Mouse (Mus musculus) gastrocnemius, adult 2 months (tissue): ENCODE data around the gene Slc39a11. TPM values are rescaled to one million over a fixed set of nuclear protein-coding genes. Genes with fewer than 3 reads are reported as not detected.
A peak's percentile ranks its signal among the peaks of the same experiment; 100 is the strongest.

ENCODE experiments used
- DNase-seq: peaks from one replicate; pipeline ENCODE4 v3.0.0; 2022
- H3K27ac ChIP-seq: fragments of 200-600 bp; 2 replicates; pipeline ENCODE4 v1.8.1; 2022; ENCODE audit warnings: mild to moderate bottlenecking
- H3K4me3 ChIP-seq: fragments of 200-600 bp; 2 replicates; pipeline ENCODE4 v1.8.1; 2022; ENCODE audit warnings: mild to moderate bottlenecking, moderate library complexity
- CTCF ChIP-seq: fragments of 200-600 bp; IDR thresholded peaks from 2 replicates; pipeline ENCODE4 v1.8.1; 2022; ENCODE audit warnings: antibody characterized with exemption, mild to moderate bottlenecking, moderate library complexity
- intact Hi-C: fragments of 180-260 bp; cut with DNase I; formaldehyde crosslinking; loops from one replicate; pipeline ENCODE4 v1.15.1; 2025
- total RNA-seq, 2 experiments: library from RNA; stranded (reverse); gene quantifications; 2 replicates each; pipeline ENCODE4 v1.2.3; 2021

The Slc39a11 gene
- total RNA-seq, 2 experiments from 2014 or later, result 1.8 to 3.0 TPM

DNA sequence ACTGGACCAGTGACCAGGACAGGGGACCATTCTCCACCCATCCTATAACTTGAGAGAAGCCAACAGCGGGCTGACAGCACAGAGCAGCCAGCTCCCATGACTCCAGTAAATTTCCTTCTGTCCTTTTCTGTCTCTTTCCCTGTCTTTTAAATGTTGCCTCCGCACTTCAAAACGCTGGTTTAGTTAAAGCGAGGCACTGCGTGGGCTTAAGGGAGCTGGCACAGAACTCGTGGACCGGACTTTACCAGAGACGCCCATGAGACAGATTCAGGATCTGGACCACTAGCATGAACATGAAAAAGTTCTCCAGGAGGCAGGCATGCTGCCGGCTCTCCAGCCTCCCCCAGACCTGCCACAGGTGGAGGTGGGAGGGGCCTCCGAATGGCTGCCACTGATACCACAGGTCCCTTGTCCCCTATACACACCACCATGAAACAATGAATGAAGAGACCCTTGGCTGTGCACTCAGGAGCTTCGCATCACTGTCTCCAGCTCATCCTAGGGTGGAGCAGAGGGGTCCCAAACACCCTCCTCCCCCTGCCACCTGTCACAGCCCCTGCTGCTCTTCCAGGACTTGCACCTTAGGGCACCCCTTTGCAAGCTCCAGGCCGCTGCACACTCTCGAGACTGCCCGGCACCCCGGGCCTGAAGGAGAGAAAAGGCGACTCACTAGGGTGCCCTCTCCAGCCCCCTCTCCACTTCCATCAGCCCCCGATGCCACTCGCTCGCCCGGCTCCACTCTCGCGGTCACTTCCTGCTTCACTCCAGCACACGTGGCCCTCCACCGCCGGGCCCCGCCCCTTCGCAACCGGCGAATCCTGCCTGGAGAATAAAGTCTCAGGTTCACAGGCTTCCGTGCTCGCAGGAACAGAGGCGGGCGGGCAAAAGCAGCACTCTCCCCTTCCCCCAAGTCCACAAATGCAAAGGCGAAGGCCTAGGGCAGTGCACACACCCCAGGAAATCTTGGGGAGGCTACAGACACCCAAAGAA is 84.6 kb downstream of the Slc39a11 start:
- DNase-seq, result peak; percentile 87
- intact Hi-C loops, result no loop called here
- Histone ChIP-seq H3K4me3 (peak overlapping the region; percentile 86), H3K27ac (peak overlapping the region; percentile 51)
- no peak for TF ChIP-seq CTCF

DNA sequence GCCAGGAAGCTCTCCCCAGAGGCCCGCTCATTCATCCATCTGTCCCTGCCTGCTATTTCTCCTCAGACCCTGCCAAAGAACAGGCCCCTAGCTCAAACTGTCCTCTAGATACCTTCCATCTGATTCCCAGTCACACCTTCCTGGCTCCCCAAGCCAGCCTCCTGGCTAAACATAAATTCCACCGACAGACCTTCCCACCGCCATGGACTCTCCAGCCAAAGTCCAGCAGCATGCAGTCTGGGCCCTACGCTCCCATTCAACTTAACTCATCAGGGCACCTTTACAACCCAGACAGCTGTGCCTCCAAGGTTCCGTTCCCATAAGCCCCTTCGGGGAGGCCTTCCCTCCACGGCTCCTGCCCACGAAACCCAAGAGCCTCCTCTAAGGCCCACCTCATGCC is 87.6 kb downstream of the Slc39a11 start:
- TF ChIP-seq CTCF, result no peak
- Histone ChIP-seq H3K4me3 (no peak overlapping the region), H3K27ac (no peak overlapping the region)
- no peak for DNase-seq
- intact Hi-C loops, result no loop called here

DNA sequence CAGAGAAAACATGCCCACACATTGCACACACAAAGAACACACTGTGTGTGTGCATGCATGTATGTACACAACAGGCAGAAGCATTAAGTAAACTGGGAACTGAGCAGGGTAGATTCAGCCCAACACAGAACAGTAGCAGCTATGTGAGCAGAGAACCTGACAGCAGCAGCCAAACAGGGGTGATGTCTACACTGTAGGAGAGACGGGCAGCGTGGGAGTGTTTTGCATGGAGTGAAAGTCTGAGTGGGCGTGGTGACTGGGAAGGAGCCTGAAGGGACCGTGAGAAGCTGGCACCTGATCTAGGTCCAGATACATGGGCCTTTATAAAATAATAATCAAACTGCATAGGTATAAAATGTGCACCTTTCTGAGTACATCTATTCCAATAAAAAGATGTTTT is 89.7 kb downstream of the Slc39a11 start:
- no peak for DNase-seq
- intact Hi-C loops, result no loop called here
- no peak for TF ChIP-seq CTCF
- H3K4me3 ChIP-seq, result no peak overlapping the region
- no peak overlapping the region for H3K27ac ChIP-seq

DNA sequence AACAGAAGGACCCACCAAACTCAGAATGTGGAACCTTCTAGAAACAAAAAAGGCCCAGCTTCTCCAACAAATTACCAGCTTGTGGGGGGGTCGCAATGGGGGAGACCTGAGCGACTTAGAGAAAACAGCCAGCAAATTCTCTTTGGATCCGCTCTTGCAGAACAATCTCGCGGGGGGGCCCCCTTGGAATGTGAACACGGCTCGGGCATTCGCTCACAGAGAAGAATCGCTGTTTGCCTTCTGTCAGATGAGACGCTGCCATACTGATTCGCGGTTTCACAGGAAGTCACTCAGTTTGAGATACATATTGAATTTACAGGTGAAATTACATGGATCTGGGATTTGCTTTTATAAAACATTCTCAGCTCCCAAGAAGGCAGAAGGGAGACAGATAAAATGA is 91.4 kb downstream of the Slc39a11 start:
- DNase-seq, result no peak
- H3K27ac ChIP-seq, result no peak overlapping the region
- no peak overlapping the region for H3K4me3 ChIP-seq
- no peak for TF ChIP-seq CTCF
- intact Hi-C loops, result no loop called here

DNA sequence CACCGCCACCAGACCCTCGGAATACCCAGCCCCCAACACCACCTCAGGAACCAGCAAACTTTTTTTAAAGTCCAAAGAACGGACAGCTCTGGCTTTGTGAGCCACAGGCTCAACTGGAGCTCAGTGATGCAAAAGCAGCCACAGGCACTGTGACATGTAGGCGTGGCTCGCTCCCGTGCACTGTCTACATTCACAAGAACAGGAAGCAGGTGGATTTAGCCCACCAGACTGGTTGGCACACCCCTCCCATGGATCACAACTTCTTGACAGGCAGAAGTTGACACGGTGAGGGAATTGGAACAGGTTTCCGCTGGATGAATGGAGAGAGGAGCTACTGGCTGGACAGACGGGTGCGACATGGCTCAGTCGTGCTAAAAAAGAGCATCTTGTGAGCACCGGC is 93.7 kb downstream of the Slc39a11 start:
- no peak for DNase-seq
- H3K27ac ChIP-seq, result no peak overlapping the region
- intact Hi-C loops, result no loop called here
- no peak overlapping the region for H3K4me3 ChIP-seq
- no peak for TF ChIP-seq CTCF

DNA sequence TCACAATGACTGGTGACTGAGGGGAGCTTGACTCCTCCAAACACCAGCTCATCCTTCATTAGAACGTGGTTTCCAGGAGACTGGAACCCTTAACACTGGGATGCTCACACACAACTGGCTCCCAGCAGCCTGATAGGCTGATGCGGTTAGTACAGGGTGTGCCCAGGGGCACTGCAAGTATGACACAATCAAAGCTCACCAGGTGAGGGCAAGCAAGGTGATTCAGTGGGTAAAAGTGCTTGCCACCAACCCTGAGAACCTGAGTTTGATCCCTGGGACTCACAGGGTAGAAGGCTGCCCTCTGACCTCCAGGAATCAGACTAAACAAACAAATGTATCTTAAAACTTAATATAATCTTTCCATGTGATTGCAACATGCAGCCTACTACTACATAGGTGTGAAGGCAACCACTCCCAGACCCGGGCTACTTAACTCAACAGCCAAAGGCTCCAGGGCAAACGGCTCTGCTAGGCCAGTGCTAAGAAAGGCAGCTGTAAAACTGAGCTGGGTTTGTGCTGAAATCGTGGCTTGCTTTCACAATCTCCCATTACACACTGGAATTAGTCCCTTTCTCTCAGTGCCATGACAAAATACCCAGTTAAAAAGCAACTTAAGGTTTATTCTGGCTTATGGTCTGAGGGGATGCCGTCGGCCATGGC is 95.0 kb downstream of the Slc39a11 start:
- DNase-seq, result no peak
- no peak overlapping the region for H3K4me3 ChIP-seq
- intact Hi-C loops, result no loop called here
- TF ChIP-seq CTCF, result no peak
- no peak overlapping the region for H3K27ac ChIP-seq

DNA sequence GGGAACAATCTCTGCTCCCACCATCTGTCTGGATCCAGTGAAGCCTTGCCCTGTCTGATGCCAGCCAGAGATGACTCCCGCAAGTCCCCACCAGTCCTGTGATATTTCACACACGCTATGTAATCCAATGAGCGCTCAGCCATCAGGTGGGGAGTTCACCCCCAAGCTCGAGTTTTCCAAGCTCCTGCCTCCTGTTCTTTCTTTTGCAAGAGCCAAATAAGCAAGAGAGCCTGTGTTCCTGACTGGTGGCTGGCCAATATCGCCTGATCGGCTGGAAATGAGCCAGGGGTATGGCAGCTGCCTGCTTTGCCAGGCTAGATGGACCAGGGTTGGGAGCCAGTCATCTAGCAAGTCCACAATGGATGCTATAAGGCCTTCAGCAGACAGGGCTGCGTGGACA is 95.7 kb downstream of the Slc39a11 start:
- Histone ChIP-seq H3K4me3 (no peak overlapping the region), H3K27ac (no peak overlapping the region)
- no peak for DNase-seq
- no peak for TF ChIP-seq CTCF
- intact Hi-C loops, result no loop called here

DNA sequence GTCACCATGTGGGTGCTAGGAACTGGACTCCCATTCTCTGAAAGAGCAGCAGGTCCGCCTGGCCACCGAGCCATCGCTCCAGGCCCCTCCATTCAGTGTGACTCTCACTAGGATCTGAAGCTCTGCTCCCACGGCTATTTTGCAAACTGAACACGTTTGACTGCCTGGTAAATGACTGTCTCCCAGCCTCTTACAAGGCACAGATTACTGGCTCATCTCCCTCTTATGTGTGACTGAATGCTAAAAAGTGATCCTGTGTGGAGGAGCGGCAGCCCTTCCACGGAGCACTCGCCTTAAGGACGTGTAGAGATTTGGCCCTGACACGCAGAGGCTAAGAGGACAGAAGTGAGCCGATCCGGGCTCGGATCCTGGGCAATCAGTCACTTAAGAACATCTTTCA is 96.3 kb downstream of the Slc39a11 start:
- no peak for TF ChIP-seq CTCF
- intact Hi-C loops, result no loop called here
- no peak overlapping the region for H3K27ac ChIP-seq
- no peak for DNase-seq
- no peak overlapping the region for H3K4me3 ChIP-seq

DNA sequence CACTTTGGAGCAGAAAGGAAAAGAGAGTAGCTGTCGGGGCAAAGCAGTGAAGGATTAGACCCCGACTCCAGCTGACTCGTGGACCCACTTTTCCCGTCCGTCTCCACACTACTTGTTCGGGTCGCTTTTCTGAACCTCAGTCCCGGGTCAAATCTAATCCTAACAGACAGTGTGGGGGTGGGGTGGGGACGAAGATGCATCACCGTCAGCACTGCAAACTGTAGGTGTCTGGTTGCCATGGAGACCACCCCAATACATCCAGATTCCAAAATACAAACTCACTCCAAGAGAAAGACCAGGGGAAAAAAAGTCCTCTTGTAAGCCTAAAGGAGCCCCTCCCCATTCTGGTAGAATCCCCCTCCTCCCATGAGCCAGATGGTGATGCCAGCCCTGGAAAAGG is 97.3 kb downstream of the Slc39a11 start:
- no peak overlapping the region for H3K4me3 ChIP-seq
- TF ChIP-seq CTCF, result no peak
- intact Hi-C loops, result no loop called here
- H3K27ac ChIP-seq, result no peak overlapping the region
- no peak for DNase-seq

DNA sequence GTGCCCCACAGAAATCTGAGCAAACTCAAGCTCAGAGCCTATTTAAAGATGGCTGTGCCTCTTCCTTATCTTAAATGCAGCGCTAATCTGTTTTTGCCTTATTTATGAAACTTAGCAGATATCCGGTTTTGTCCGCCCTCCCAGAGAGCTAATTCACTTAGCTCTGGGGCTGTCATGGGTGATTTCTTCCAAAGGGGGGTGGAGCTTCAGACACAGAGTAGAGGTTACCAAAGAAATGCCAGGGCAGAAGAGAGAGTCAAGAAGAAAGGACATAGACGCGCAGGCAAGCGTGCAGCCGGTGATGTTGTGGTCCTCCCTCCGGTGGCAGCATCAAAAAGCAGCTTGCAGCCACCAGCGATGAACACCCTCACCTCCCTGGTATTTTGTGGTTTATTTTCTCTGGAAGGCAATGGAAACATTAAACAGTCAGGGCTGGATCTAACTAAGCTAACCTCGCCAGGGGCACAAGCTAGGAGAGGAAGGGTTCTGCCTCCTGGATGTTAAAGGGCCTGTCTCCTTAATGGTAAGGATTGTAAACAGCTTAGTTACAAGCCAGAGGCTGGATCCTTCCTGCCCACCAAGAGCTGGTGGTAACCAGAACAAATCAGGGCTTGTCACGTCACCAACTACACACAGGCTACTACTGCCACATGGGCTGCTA is 103.5 kb downstream of the Slc39a11 start:
- H3K4me3 ChIP-seq, result no peak overlapping the region
- no peak overlapping the region for H3K27ac ChIP-seq
- no peak for DNase-seq
- intact Hi-C loops, result no loop called here
- no peak for TF ChIP-seq CTCF

DNA sequence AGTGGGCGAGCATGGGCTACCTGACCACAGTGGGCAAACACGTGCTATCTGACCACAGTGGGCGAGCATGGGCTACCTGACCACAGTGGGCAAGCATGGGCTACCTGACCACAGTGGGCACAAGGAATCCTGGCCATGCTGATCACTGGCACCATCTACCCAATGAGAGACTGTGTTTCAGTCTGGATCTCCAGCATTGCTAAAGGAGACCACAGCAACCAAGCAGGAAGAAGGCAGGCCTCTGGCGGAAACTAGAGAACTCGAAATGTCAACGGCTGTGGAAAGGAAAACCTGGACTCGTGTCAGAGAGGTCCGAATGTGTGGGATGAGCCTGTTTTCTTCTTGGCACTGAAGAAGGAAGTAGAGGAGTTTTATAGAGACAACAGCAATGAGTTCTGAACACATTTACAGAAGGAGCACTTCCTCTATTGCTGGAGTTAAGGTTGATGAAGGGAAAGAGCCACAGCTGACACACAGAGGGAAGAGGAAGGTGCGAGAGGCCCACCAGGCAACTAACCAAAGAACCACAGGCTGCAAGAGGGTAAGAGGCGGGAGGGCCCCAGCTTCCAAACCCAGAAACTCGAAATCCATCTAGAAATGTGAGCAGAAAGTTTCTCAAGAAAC is 105.8 kb downstream of the Slc39a11 start:
- intact Hi-C loops, result no loop called here
- Histone ChIP-seq H3K27ac (no peak overlapping the region), H3K4me3 (no peak overlapping the region)
- DNase-seq, result no peak
- no peak for TF ChIP-seq CTCF

DNA sequence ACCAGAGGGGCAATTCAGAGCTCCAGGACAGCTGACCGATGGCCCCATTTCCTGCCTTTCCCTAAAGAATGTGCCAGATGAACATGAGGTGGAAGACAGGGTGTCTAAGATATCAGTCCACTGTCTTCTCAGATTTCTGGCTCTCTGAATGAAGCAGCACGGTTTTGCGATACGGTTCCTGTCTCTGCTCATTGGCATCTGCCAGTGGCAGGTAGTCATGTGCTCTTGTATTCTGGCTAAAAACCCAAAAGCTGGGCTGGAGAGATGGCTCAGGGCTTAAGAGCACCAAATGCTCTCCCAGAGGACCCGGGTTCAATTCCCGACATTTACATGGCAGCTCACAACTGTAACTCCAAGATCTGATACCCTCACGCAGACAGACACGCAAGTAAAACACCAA is 108.8 kb downstream of the Slc39a11 start:
- Histone ChIP-seq H3K4me3 (no peak overlapping the region), H3K27ac (no peak overlapping the region)
- DNase-seq, result no peak
- TF ChIP-seq CTCF, result no peak
- intact Hi-C loops, result no loop called here
